Mouse (Mus musculus): ENCODE results near the gene Exoc6b. TPM values are rescaled to one million over a fixed set of nuclear protein-coding genes. Genes with fewer than 3 reads are reported as not detected.

The Exoc6b gene
- polyA plus RNA-seq, 1 experiment: 0.56 TPM

DNA sequence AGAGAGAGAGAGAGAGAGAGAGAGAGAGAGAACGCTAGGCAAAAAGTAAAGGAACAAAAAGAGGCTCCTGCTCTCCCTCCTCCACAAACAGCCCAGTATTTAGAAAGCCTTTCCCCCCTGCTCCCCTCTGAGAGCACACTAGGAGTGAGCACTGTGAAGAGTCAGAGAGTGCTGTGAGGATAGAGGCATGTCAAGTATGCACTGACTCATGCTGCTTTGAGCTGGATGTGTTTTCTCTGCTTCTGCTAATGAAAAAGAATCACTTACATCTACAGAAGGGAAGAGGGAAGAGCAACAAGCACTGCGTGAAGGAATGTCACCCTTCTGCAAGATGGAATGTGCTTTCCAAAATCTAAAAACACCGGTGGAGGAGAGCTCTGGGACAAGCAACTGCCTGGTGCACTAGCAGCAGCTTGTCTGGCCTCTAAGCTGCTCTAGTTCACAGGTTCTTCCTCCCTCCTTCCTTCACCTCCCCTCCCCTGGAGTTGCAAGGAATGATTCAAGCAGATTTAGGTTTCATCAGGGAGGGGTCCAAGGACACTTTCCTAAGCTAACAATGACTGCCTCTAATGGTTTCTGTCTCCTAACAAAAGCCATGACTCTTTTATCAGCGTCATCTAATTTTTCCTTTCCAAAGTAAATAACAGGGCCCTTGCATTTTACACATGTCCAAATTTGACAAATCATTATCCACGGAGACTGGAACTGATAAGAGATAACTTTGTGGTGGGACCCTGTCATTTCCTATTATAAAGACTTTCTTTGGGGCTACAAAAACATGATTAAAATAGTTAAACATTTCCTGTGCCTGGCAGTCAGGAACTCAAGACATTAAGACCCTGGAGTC is 176.2 kb downstream of the Exoc6b start:
- no peaks in the 10 kb centered on the region for H3K9me3 ChIP-seq

DNA sequence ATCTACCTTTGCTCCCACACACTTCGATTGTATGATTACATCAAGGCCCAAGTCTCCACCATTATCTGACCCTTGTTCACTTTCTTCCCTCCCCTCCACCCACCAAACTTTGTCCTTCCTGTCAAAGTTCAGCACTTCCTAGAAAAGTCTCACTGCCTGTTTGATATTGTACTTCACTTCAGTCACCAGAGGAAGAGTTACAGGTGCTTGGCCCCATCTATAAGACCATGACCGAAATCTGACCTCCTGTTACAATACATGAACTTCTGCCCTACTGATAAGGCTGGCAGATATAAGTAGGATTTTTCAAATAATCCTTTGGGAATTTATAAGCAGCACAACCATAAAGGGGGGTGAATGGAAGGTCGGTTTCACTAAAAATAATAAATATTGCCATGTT is 182.8 kb downstream of the Exoc6b start:
- H3K9me3 ChIP-seq: no peaks in the 10 kb centered on the region
- peaks cover 65% of the 10 kb centered on the region for H3K4me1 ChIP-seq

More for the DNA sequence above, 176.2 kb downstream of the Exoc6b start:
- peaks cover 26% of the 10 kb centered on the region for H3K4me1 ChIP-seq
- H3K27me3 ChIP-seq (replicated peaks): no peaks in the 10 kb centered on the region
- H3K36me3 ChIP-seq (replicated peaks; ENCODE audit: low read length): no peaks in the 10 kb centered on the region
- no peak for TF ChIP-seq FLI1 (IDR thresholded peaks at IDR 0.05; ENCODE audit: low read length)
- TF ChIP-seq GATA1 (IDR thresholded peaks at IDR 0.05; ENCODE audit: borderline replicate concordance, low read length): no peak
- peak overlapping the region; percentile 46 for H3K4me3 ChIP-seq (replicated peaks)

DNA sequence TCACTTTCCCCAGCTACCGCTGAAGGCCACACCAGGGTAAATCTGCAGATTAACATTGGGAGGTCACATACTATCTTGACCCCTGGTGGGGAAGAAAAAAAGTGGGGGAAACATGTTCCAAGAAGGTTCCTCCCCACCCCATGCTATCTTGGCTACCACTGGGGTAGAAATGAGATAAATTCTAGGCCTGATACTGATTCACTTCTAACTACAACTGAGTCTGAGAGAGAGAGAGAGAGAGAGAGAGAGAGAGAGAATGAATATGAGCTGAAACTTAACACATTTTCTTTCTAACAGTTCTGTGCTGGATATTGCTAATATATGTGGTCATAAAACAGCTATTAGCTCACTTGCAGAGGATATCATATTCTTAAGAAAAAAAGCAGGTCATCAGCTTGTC is 184.2 kb downstream of the Exoc6b start:
- Histone ChIP-seq H3K9me3 (no peaks in the 10 kb centered on the region), H3K27me3 (replicated peaks) (no peaks in the 10 kb centered on the region), H3K4me3 (replicated peaks) (no peak overlapping the region), H3K36me3 (replicated peaks; ENCODE audit: low read length) (no peaks in the 10 kb centered on the region), H3K4me1 (peaks cover 66% of the 10 kb centered on the region)
- TF ChIP-seq GATA1 (IDR thresholded peaks at IDR 0.05; ENCODE audit: borderline replicate concordance, low read length): no peak
- TF ChIP-seq FLI1 (IDR thresholded peaks at IDR 0.05; ENCODE audit: low read length): no peak

More for the DNA sequence above, 182.8 kb downstream of the Exoc6b start:
- Histone ChIP-seq H3K4me3 (replicated peaks) (no peak overlapping the region), H3K27me3 (replicated peaks) (no peaks in the 10 kb centered on the region), H3K36me3 (replicated peaks; ENCODE audit: low read length) (no peaks in the 10 kb centered on the region)
- TF ChIP-seq GATA1 (IDR thresholded peaks at IDR 0.05; ENCODE audit: borderline replicate concordance, low read length) (no peak), FLI1 (IDR thresholded peaks at IDR 0.05; ENCODE audit: low read length) (no peak)

DNA sequence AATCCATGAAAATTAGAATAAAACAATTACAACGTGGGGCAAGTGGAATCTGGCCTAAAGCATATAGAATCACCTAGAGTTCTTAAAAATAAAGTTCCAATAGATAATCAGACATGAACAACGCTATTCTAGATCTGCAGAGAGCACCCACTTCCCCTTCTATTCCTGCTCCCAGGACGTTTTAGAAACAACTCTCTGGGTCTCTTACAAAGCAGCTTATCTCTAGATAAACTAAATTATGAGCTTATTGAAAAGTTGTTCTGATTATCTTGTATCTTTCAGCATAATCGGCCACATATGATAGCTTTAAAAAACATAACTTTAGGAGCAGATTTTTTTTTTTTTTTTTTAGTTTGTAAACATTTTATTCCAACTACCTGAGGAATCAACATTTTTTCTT is 185.6 kb downstream of the Exoc6b start:
- TF ChIP-seq GATA1 (IDR thresholded peaks at IDR 0.05; ENCODE audit: borderline replicate concordance, low read length): no peak
- TF ChIP-seq FLI1 (IDR thresholded peaks at IDR 0.05; ENCODE audit: low read length): no peak
- no peaks in the 10 kb centered on the region for H3K36me3 ChIP-seq (replicated peaks; ENCODE audit: low read length)
- H3K4me3 ChIP-seq (replicated peaks): no peak overlapping the region
- no peaks in the 10 kb centered on the region for H3K9me3 ChIP-seq
- H3K4me1 ChIP-seq: peaks cover 76% of the 10 kb centered on the region
- H3K27me3 ChIP-seq (replicated peaks): no peaks in the 10 kb centered on the region

DNA sequence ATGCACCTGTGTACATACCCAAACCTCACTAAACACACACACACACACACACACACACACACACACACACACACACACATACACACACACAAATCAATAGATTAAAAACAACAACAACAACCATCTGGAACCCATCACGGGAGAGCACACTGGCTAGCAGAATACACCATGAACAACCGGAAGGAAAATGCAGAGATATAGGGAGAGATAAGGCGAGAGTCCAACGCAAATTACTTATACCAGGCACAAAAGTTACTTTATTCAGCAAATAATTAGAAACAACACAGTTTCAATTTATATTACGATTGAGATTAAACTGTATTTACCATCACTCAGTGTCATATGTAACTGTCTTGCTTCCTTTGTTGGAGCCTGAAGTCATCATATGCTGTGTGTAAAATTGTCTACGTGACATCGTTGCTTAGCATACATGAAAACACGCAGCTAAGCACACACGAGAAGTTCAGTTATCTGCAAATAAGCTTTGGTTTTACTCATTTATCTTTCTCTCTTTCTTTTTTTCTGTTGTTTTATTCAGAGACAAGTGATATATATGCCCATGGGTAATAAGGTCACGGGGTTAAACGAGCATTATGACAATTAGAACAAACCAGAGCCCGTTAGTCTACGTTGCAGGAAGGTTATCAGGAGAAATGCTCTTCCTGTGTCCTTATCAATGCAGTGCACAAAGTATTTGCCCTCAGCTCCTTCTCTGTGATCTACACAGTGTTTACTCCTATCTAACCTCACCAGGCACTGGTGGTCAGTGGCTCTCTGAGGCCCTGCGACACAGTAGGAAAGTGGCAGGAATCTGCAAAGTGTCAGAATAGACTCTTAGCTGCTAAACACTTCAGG is 186.4 kb downstream of the Exoc6b start:
- peak overlapping the region; percentile 85 for H3K4me3 ChIP-seq (replicated peaks)
- peak; percentile 95 for TF ChIP-seq GATA1 (IDR thresholded peaks at IDR 0.05; ENCODE audit: borderline replicate concordance, low read length)
- peak; percentile 49; the same call in 1 of the 2 replicates for TF ChIP-seq FLI1 (IDR thresholded peaks at IDR 0.05; ENCODE audit: low read length)

DNA sequence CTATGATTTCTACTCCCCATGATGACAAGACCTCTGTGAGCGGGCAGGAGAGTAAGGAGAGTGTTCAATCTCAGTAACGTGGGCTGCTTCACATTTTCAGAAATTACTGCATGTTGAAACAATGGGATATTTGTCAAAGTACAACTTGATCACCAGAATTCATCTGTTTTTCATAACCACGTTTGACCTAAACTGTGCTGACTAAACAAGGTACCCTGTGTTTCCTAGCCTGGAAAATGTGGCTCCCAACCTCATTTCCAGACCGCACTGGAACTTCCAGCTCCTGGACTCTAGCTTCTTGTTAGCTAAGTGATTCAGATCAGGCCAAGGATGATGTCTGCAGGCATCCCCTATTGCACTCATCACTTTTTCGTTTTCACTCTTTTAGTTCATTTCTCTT is 193.4 kb downstream of the Exoc6b start:
- TF ChIP-seq GATA1 (IDR thresholded peaks at IDR 0.05; ENCODE audit: borderline replicate concordance, low read length): no peak
- no peak for TF ChIP-seq FLI1 (IDR thresholded peaks at IDR 0.05; ENCODE audit: low read length)
- Histone ChIP-seq H3K4me3 (replicated peaks) (no peak overlapping the region), H3K9me3 (no peaks in the 10 kb centered on the region), H3K27me3 (replicated peaks) (no peaks in the 10 kb centered on the region), H3K4me1 (peaks cover 38% of the 10 kb centered on the region), H3K36me3 (replicated peaks; ENCODE audit: low read length) (no peaks in the 10 kb centered on the region)

More for the DNA sequence above, 186.4 kb downstream of the Exoc6b start:
- Histone ChIP-seq H3K9me3 (no peaks in the 10 kb centered on the region), H3K27me3 (replicated peaks) (no peaks in the 10 kb centered on the region), H3K36me3 (replicated peaks; ENCODE audit: low read length) (no peaks in the 10 kb centered on the region), H3K4me1 (peaks cover 77% of the 10 kb centered on the region)

DNA sequence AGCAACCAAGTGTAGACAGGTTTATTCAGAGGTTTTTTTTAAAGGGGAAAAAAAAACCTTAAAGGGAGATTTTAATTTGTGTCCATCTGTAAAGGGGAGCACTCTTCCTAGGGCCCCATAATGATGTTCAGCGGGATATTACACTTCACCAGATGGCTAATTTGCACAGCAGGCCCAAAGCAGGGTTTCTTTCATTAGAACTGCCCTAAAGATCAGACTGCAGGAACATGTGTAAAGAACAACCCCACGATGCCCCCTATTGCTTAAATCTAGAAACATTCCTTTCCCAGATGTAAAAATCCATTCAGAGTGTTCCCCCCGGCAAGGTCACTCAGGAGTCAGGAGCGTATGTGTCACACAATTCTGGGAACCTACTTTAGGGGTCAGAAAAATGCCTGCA is 202.2 kb downstream of the Exoc6b start:
- no peaks in the 10 kb centered on the region for H3K36me3 ChIP-seq (replicated peaks; ENCODE audit: low read length)
- no peaks in the 10 kb centered on the region for H3K9me3 ChIP-seq
- H3K27me3 ChIP-seq (replicated peaks): no peaks in the 10 kb centered on the region
- H3K4me1 ChIP-seq: peaks cover 8% of the 10 kb centered on the region
- no peak overlapping the region for H3K4me3 ChIP-seq (replicated peaks)
- no peak for TF ChIP-seq GATA1 (IDR thresholded peaks at IDR 0.05; ENCODE audit: borderline replicate concordance, low read length)
- TF ChIP-seq FLI1 (IDR thresholded peaks at IDR 0.05; ENCODE audit: low read length): no peak

DNA sequence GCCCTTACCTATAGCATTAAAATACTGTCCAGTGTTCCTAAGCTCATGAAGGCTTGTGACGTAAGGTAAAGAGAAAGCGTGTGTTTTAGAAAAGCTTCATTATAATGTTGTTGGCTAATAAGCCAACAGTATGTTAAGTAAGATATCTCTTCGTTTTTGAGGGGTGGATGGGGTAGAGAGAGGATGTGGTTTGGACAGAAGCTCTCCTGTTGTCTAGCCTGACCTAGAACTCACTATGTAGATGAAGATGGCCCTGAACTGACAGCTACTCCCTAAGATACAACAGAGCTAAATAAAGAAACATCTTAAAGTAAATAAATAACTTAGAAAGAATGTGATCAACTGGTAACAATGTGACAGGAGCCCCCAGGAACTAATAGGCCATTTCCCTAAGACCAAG is 204.7 kb downstream of the Exoc6b start:
- Histone ChIP-seq H3K9me3 (no peaks in the 10 kb centered on the region), H3K4me1 (peaks cover 8% of the 10 kb centered on the region)
- no peak for TF ChIP-seq GATA1 (IDR thresholded peaks at IDR 0.05; ENCODE audit: borderline replicate concordance, low read length)
- TF ChIP-seq FLI1 (IDR thresholded peaks at IDR 0.05; ENCODE audit: low read length): no peak

DNA sequence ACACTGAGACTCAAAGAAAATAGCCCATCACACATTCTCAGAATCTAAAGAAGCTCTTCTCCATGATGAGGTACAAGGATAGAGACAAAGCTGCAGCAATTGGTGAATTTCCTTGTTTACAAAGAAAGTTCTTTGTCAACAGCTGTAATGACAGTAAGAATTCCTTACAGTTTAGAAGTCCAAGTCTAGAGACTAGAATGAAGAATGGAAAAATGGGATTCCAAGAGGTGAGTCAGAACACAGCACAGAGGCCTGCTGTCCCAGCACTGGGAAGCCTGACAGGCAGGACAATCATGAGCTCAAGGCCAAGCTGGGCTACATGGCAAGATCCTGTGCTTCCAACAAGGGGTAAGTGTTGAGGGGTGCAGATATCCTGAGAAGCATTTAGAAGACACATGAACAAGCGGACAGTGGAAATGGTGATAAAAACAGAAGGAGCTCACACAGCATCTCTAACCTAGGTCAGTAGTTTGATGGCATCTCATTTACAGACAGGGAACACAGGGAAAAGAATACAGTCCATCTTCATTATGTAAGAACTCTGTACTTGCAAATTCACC is 205.4 kb downstream of the Exoc6b start:
- Histone ChIP-seq H3K27me3 (replicated peaks) (no peaks in the 10 kb centered on the region), H3K9me3 (no peaks in the 10 kb centered on the region), H3K36me3 (replicated peaks; ENCODE audit: low read length) (no peaks in the 10 kb centered on the region), H3K4me1 (peaks cover 8% of the 10 kb centered on the region), H3K4me3 (replicated peaks) (no peak overlapping the region)
- no peak for TF ChIP-seq GATA1 (IDR thresholded peaks at IDR 0.05; ENCODE audit: borderline replicate concordance, low read length)
- TF ChIP-seq FLI1 (IDR thresholded peaks at IDR 0.05; ENCODE audit: low read length): no peak

More for the DNA sequence above, 204.7 kb downstream of the Exoc6b start:
- Histone ChIP-seq H3K4me3 (replicated peaks) (no peak overlapping the region), H3K27me3 (replicated peaks) (no peaks in the 10 kb centered on the region), H3K36me3 (replicated peaks; ENCODE audit: low read length) (no peaks in the 10 kb centered on the region)

All from megakaryocyte, embryonic 14.5 days (primary cell).